Mouse (Mus musculus): ENCODE measurements around the gene 6430571L13Rik. TPM values are rescaled to one million over a fixed set of nuclear protein-coding genes. Genes with fewer than 3 reads are reported as not detected.

6430571L13Rik gene
- polyA plus RNA-seq, 1 experiment from 2014 or later: 11.4 TPM

GRCm38 (mm10) chr9:107327879-107328620 lies 12.4 kb upstream of the 6430571L13Rik start:
- no peak for ATAC-seq
- Histone ChIP-seq H3K9me3 (ENCODE audit: control insufficient read depth, low read length) (no peaks in the 10 kb centered on the region), H3K36me3 (ENCODE audit: control insufficient read depth, insufficient read depth, low read length) (peaks cover 7% of the 10 kb centered on the region; the same call in 1 of the 2 replicates), H3K27ac (ENCODE audit: low read depth, low read length) (no peak overlapping the region), H3K4me1 (ENCODE audit: control insufficient read depth, insufficient read depth, low read depth, low read length) (no peaks in the 10 kb centered on the region), H3K4me3 (ENCODE audit: low read length) (no peak overlapping the region), H3K27me3 (replicated peaks; ENCODE audit: control insufficient read depth, insufficient read depth, low read length) (no peaks in the 10 kb centered on the region), H3K4me2 (ENCODE audit: low read length) (no peak overlapping the region), H3K9ac (ENCODE audit: low read depth, low read length) (no peak overlapping the region)
- WGBS: 93% methylated on average over 16 of the region's 16 CpGs

- H3K9me3 ChIP-seq (ENCODE audit: control insufficient read depth, low read length): no peaks in the 10 kb centered on the region
- WGBS: 80% methylated on average over 6 of the region's 6 CpGs
- no peak overlapping the region for H3K4me3 ChIP-seq (ENCODE audit: low read length)
- no peak overlapping the region for H3K4me2 ChIP-seq (ENCODE audit: low read length)
- H3K36me3 ChIP-seq (ENCODE audit: control insufficient read depth, insufficient read depth, low read length): peaks cover 7% of the 10 kb centered on the region; the same call in 1 of the 2 replicates
- H3K9ac ChIP-seq (ENCODE audit: low read depth, low read length): no peak overlapping the region
- H3K27ac ChIP-seq (ENCODE audit: low read depth, low read length): no peak overlapping the region
- H3K27me3 ChIP-seq (replicated peaks; ENCODE audit: control insufficient read depth, insufficient read depth, low read length): no peaks in the 10 kb centered on the region
- H3K4me1 ChIP-seq (ENCODE audit: control insufficient read depth, insufficient read depth, low read depth, low read length): no peaks in the 10 kb centered on the region
- no peak for ATAC-seq
These were observed 9.6 kb upstream of the 6430571L13Rik start for GRCm38 (mm10) chr9:107330791-107331190.

GRCm38 (mm10) chr9:107333686-107334085 lies 6.7 kb upstream of the 6430571L13Rik start:
- Histone ChIP-seq H3K4me2 (ENCODE audit: low read length) (no peak overlapping the region), H3K27ac (ENCODE audit: low read depth, low read length) (no peak overlapping the region), H3K9me3 (ENCODE audit: control insufficient read depth, low read length) (no peaks in the 10 kb centered on the region), H3K36me3 (ENCODE audit: control insufficient read depth, insufficient read depth, low read length) (peaks cover 7% of the 10 kb centered on the region; the same call in 1 of the 2 replicates), H3K4me3 (ENCODE audit: low read length) (no peak overlapping the region), H3K9ac (ENCODE audit: low read depth, low read length) (no peak overlapping the region), H3K4me1 (ENCODE audit: control insufficient read depth, insufficient read depth, low read depth, low read length) (peaks cover 9% of the 10 kb centered on the region), H3K27me3 (replicated peaks; ENCODE audit: control insufficient read depth, insufficient read depth, low read length) (no peaks in the 10 kb centered on the region)
- 78% methylated on average over 2 of the region's 2 CpGs for WGBS
- no peak for ATAC-seq

GRCm38 (mm10) chr9:107334356-107334755 lies 6.0 kb upstream of the 6430571L13Rik start:
- no peak for ATAC-seq
- 96% methylated on average over 6 of the region's 6 CpGs for WGBS

GRCm38 (mm10) chr9:107335046-107335445 lies 5.4 kb upstream of the 6430571L13Rik start:
- 94% methylated on average over 5 of the region's 5 CpGs for WGBS
- ATAC-seq: no peak
- Histone ChIP-seq H3K4me3 (ENCODE audit: low read length) (no peak overlapping the region), H3K9me3 (ENCODE audit: control insufficient read depth, low read length) (no peaks in the 10 kb centered on the region), H3K27ac (ENCODE audit: low read depth, low read length) (no peak overlapping the region), H3K9ac (ENCODE audit: low read depth, low read length) (no peak overlapping the region), H3K4me1 (ENCODE audit: control insufficient read depth, insufficient read depth, low read depth, low read length) (peaks cover 20% of the 10 kb centered on the region), H3K27me3 (replicated peaks; ENCODE audit: control insufficient read depth, insufficient read depth, low read length) (no peaks in the 10 kb centered on the region), H3K4me2 (ENCODE audit: low read length) (no peak overlapping the region), H3K36me3 (ENCODE audit: control insufficient read depth, insufficient read depth, low read length) (peaks cover 5% of the 10 kb centered on the region; the same call in 1 of the 2 replicates)

More at GRCm38 (mm10) chr9:107334356-107334755, 6.0 kb upstream of the 6430571L13Rik start:
- Histone ChIP-seq H3K4me3 (ENCODE audit: low read length) (no peak overlapping the region), H3K27me3 (replicated peaks; ENCODE audit: control insufficient read depth, insufficient read depth, low read length) (no peaks in the 10 kb centered on the region), H3K4me1 (ENCODE audit: control insufficient read depth, insufficient read depth, low read depth, low read length) (peaks cover 14% of the 10 kb centered on the region), H3K27ac (ENCODE audit: low read depth, low read length) (no peak overlapping the region), H3K9me3 (ENCODE audit: control insufficient read depth, low read length) (no peaks in the 10 kb centered on the region), H3K9ac (ENCODE audit: low read depth, low read length) (no peak overlapping the region), H3K36me3 (ENCODE audit: control insufficient read depth, insufficient read depth, low read length) (peaks cover 5% of the 10 kb centered on the region; the same call in 1 of the 2 replicates), H3K4me2 (ENCODE audit: low read length) (no peak overlapping the region)

GRCm38 (mm10) chr9:107335909-107336308 lies 4.5 kb upstream of the 6430571L13Rik start:
- H3K4me2 ChIP-seq (ENCODE audit: low read length): no peak overlapping the region
- H3K9me3 ChIP-seq (ENCODE audit: control insufficient read depth, low read length): no peaks in the 10 kb centered on the region
- no peak overlapping the region for H3K4me3 ChIP-seq (ENCODE audit: low read length)
- no peak for ATAC-seq
- no peak overlapping the region for H3K27ac ChIP-seq (ENCODE audit: low read depth, low read length)
- no peaks in the 10 kb centered on the region for H3K27me3 ChIP-seq (replicated peaks; ENCODE audit: control insufficient read depth, insufficient read depth, low read length)
- WGBS: 18% methylated on average over 5 of the region's 5 CpGs
- H3K4me1 ChIP-seq (ENCODE audit: control insufficient read depth, insufficient read depth, low read depth, low read length): peaks cover 21% of the 10 kb centered on the region
- peaks cover 5% of the 10 kb centered on the region; the same call in 1 of the 2 replicates for H3K36me3 ChIP-seq (ENCODE audit: control insufficient read depth, insufficient read depth, low read length)
- H3K9ac ChIP-seq (ENCODE audit: low read depth, low read length): no peak overlapping the region

- WGBS: 88% methylated on average over 6 of the region's 6 CpGs
- Histone ChIP-seq H3K27me3 (replicated peaks; ENCODE audit: control insufficient read depth, insufficient read depth, low read length) (no peaks in the 10 kb centered on the region), H3K27ac (ENCODE audit: low read depth, low read length) (no peak overlapping the region), H3K4me1 (ENCODE audit: control insufficient read depth, insufficient read depth, low read depth, low read length) (peaks cover 26% of the 10 kb centered on the region), H3K4me3 (ENCODE audit: low read length) (no peak overlapping the region), H3K9me3 (ENCODE audit: control insufficient read depth, low read length) (no peaks in the 10 kb centered on the region), H3K36me3 (ENCODE audit: control insufficient read depth, insufficient read depth, low read length) (peaks cover 5% of the 10 kb centered on the region; the same call in 1 of the 2 replicates), H3K9ac (ENCODE audit: low read depth, low read length) (no peak overlapping the region), H3K4me2 (ENCODE audit: low read length) (no peak overlapping the region)
- ATAC-seq: no peak
These were observed 4.0 kb upstream of the 6430571L13Rik start for GRCm38 (mm10) chr9:107336386-107336785.

- H3K4me3 ChIP-seq (ENCODE audit: low read length): peak within 1 kb of the TSS; percentile 63
- ATAC-seq: peak; percentile 77
- H3K9me3 ChIP-seq (ENCODE audit: control insufficient read depth, low read length): no peaks in the 10 kb centered on the region
- WGBS: 5% methylated on average over 30 of the region's 30 CpGs
- H3K27me3 ChIP-seq (replicated peaks; ENCODE audit: control insufficient read depth, insufficient read depth, low read length): no peaks in the 10 kb centered on the region
- no peaks in the 10 kb centered on the region for H3K36me3 ChIP-seq (ENCODE audit: control insufficient read depth, insufficient read depth, low read length)
- H3K9ac ChIP-seq (ENCODE audit: low read depth, low read length): peak within 1 kb of the TSS; percentile 80
- H3K4me2 ChIP-seq (ENCODE audit: low read length): peak within 1 kb of the TSS; percentile 92
- peaks cover 29% of the 10 kb centered on the region for H3K4me1 ChIP-seq (ENCODE audit: control insufficient read depth, insufficient read depth, low read depth, low read length)
- H3K27ac ChIP-seq (ENCODE audit: low read depth, low read length): peak within 1 kb of the TSS; percentile 73
These were observed 2.1 kb upstream of the 6430571L13Rik start, which contains the start of gene Hemk1 for GRCm38 (mm10) chr9:107338172-107338883. TSS of gene Hemk1 (minus strand) at chr9:107338350.
